Mouse (Mus musculus) limb, embryonic 14.5 days (tissue): ENCODE measurements around the gene Slc43a2. TPM values are rescaled to one million over a fixed set of nuclear protein-coding genes. Genes with fewer than 3 reads are reported as not detected.

ENCODE experiments used
- ATAC-seq: fragments of 200-750 bp; cut with Nextera tagmentation; 2 replicates; pipeline ENCODE4 v1.8.0; 2017; ENCODE audit warnings: low read depth, moderate number of reproducible peaks, moderate TSS enrichment; ENCODE audit not compliant: low FRiP score
- DNase-seq: peaks from one replicate; pipeline ENCODE4 v3.0.0-alpha.2; 2015; ENCODE audit warnings: low spot score
- H3K27ac ChIP-seq: fragments of 300-500 bp; sonication (generic); replicated peaks from 2 replicates; pipeline ENCODE4 v1.5.1; 2014; ENCODE audit warnings: low read depth, mild to moderate bottlenecking, low read length, moderate library complexity, mixed read lengths
- H3K27me3 ChIP-seq: fragments of 300-500 bp; sonication (generic); 2 replicates; pipeline ENCODE4 v1.6.1; 2014; ENCODE audit warnings: low read length, mixed read lengths; ENCODE audit not compliant: control insufficient read depth, insufficient read depth
- H3K36me3 ChIP-seq: fragments of 300-500 bp; sonication (generic); 2 replicates; pipeline ENCODE4 v1.6.1; 2014; ENCODE audit warnings: mild to moderate bottlenecking, low read length, moderate library complexity, mixed read lengths; ENCODE audit not compliant: control insufficient read depth, insufficient read depth
- H3K4me1 ChIP-seq: fragments of 300-500 bp; sonication (generic); 2 replicates; pipeline ENCODE4 v1.6.1; 2014; ENCODE audit warnings: antibody characterized with exemption, low read length, mixed read lengths; ENCODE audit not compliant: control insufficient read depth, insufficient read depth
- H3K4me2 ChIP-seq: fragments of 300-500 bp; sonication (generic); replicated peaks from 2 replicates; pipeline ENCODE4 v1.6.1; 2014; ENCODE audit warnings: low read depth, mild to moderate bottlenecking, low read length, moderate library complexity; ENCODE audit not compliant: severe bottlenecking
- H3K4me3 ChIP-seq: fragments of 300-500 bp; sonication (generic); replicated peaks from 2 replicates; pipeline ENCODE4 v1.5.1; 2014; ENCODE audit warnings: low read length
- H3K9ac ChIP-seq: fragments of 300-500 bp; sonication (generic); 2 replicates; pipeline ENCODE4 v1.6.1; 2014; ENCODE audit warnings: mild to moderate bottlenecking, low read depth, low read length, moderate library complexity; ENCODE audit not compliant: severe bottlenecking
- H3K9me3 ChIP-seq: fragments of 300-500 bp; sonication (generic); 2 replicates; pipeline ENCODE4 v1.6.1; 2016; ENCODE audit warnings: low read length; ENCODE audit not compliant: control insufficient read depth
- POLR2A ChIP-seq: fragments of 200-500 bp; IDR thresholded peaks from 2 replicates; pipeline ENCODE4 v1.8.0; 2012; ENCODE audit warnings: inconsistent platforms, mild to moderate bottlenecking, moderate library complexity, borderline replicate concordance; ENCODE audit not compliant: insufficient read depth, insufficient read length; ENCODE audit errors: extremely low read depth
- WGBS: fragments of 180-500 bp; shearing (Covaris S2); extraction: QIAGEN DNeasy Blood & Tissue Kit; methylation state at CpG from one replicate; pipeline ENCODE4 v1.1.7; 2014; 5-methylcytosine and 5-hydroxymethylcytosine counted together
- polyA plus RNA-seq, 2 experiments: library from polyadenylated mRNA; depleted of rRNA in 1 of 2; stranded (reverse) in 1 of 2; unstranded in 1 of 2; fragments of >200 nt; fragmentation: Nextera tagmentation in 1 of 2; extraction: Ambion mirVana in 1 of 2; gene quantifications; 2 replicates each; pipeline versions ENCODE4 v1.2.1 to v1.2.3; 2012 to 2014

Slc43a2 gene
- polyA plus RNA-seq, 2 experiments: 3.5 to 5.8 TPM

DNA sequence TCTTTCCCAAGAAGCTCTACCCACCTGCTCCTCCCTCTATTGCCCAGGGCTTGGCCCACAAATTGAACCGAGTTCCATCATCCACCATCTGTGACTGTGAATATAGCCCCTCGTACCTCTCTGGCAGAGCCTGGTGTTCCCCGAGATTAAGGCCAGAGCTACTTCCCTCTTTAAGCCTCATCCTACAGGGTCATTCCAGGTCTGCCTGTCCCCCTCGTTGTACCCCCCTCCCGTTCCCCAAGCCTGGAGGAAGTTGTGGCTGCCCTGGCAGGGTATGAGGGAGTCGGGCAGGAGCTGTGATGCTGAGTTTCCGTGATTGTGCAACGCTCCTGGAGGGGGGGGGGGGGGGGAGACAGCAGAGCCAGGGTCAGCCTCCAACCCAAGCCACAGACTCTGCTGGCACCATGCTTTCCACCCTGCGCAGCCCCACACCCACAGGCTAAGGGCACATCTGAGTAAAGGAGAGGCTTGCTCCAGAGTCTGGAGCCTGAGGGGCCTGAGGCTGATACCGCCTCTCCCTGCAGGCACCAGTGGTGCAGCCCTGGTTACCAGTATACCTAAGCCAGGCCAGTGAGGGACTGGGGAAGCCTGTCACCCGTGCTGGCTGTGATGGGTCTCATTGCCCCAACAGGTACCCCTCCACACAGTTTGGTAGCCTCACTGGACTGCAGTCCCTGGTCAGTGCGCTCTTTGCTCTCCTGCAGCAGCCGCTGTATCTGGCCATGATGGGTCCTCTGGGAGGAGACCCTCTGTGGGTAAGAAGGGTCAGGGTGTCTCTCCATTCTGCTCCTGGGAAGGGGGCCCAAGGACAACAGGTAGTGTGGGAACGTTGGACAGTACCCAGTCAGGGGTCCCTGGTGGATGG is 39.9 kb downstream of the Slc43a2 start:
- no peaks in the 10 kb centered on the region for H3K36me3 ChIP-seq
- ATAC-seq (no peak), DNase-seq (no peak)
- no peak overlapping the region for H3K4me2 ChIP-seq
- no peaks in the 10 kb centered on the region for H3K27me3 ChIP-seq
- no peak overlapping the region for H3K9ac ChIP-seq
- no peak overlapping the region for H3K27ac ChIP-seq
- no peaks in the 10 kb centered on the region for H3K4me1 ChIP-seq
- H3K4me3 ChIP-seq: no peak overlapping the region
- no peak for TF ChIP-seq POLR2A
- H3K9me3 ChIP-seq: no peaks in the 10 kb centered on the region
- WGBS: 72% methylated on average over 12 of the region's 14 CpGs

DNA sequence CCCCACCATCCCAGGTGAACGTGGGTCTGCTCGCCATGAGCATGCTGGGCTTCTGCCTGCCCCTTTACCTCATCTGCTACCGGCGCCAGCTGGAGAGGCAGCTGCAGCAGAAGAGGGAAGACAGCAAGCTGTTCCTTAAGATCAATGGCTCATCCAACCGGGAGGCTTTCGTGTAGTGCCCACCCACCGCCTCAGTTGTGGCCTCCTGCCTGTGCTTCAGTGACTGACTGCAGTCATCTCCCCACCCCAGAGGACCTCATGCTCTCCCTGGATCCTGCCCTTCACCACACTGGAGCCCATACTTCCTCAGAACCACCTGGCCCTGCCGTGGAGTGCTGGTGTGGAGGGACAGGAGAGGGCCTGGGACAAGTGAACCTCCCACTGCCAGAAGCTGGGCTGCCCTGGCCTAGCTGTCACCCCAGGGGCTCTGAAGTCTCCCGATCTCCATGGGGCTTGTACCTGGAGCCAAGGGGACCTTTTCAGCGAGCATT is 40.9 kb downstream of the Slc43a2 start:
- ATAC-seq (no peak; the same call in 1 of the 2 replicates), DNase-seq (no peak)
- Histone ChIP-seq H3K27ac (no peak overlapping the region), H3K4me3 (no peak overlapping the region), H3K9me3 (no peaks in the 10 kb centered on the region), H3K4me1 (no peaks in the 10 kb centered on the region), H3K27me3 (no peaks in the 10 kb centered on the region), H3K9ac (no peak overlapping the region), H3K36me3 (no peaks in the 10 kb centered on the region), H3K4me2 (no peak overlapping the region; the same call in 1 of the 2 replicates)
- 13% methylated on average over 10 of the region's 10 CpGs for WGBS
- TF ChIP-seq POLR2A: no peak

DNA sequence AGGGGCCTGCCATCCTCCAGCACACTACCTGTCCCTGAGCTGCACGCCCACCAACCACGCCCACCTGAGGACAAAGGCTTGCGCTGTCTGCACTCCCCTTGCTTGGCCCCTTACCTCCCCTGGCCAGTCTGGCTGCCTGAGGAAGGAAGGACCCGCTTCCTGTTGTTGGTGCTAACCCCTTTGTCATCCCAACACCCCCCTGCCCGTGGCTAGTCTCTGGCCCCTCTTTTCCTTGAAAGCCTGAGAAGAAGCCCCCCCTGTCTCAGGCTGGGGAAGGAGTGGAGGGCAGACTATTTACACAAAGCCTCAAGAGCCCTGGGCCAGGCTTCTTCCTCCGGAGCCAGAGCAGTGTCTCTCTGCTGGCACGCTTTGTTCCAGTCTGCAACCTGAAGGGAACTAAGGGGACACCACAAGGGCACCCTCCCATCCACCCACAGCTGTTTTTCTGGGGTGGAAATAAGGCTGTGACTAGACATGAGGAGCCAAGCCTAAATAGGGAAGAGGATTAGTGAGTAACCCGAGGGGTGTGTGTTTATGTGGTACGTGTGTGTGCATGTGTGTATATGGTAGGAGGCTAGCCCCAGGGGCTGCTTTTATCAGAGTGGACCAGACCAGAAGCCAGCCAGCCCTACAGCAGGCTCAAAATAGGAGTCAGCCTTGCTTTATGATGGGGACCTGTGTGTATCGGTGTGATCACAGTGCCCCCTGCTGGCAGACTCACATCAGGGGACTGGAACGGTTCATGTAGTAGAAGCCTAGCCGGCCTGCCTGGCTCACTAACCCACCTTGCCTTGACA is 41.6 kb downstream of the Slc43a2 start:
- H3K27me3 ChIP-seq: no peaks in the 10 kb centered on the region
- DNase-seq (peak; percentile 95), ATAC-seq (peak; percentile 92)
- H3K27ac ChIP-seq: no peak overlapping the region; the same call in 1 of the 2 replicates
- WGBS: 5% methylated on average over 12 of the region's 12 CpGs
- H3K36me3 ChIP-seq: no peaks in the 10 kb centered on the region
- no peak overlapping the region for H3K4me3 ChIP-seq
- H3K9ac ChIP-seq: peak overlapping the region; percentile 5; the same call in 1 of the 2 replicates
- no peak overlapping the region; the same call in 1 of the 2 replicates for H3K4me2 ChIP-seq
- TF ChIP-seq POLR2A: 0 out of 2 replicates have a peak, but pooled peaks have one; percentile 34
- H3K9me3 ChIP-seq: no peaks in the 10 kb centered on the region
- H3K4me1 ChIP-seq: no peaks in the 10 kb centered on the region

DNA sequence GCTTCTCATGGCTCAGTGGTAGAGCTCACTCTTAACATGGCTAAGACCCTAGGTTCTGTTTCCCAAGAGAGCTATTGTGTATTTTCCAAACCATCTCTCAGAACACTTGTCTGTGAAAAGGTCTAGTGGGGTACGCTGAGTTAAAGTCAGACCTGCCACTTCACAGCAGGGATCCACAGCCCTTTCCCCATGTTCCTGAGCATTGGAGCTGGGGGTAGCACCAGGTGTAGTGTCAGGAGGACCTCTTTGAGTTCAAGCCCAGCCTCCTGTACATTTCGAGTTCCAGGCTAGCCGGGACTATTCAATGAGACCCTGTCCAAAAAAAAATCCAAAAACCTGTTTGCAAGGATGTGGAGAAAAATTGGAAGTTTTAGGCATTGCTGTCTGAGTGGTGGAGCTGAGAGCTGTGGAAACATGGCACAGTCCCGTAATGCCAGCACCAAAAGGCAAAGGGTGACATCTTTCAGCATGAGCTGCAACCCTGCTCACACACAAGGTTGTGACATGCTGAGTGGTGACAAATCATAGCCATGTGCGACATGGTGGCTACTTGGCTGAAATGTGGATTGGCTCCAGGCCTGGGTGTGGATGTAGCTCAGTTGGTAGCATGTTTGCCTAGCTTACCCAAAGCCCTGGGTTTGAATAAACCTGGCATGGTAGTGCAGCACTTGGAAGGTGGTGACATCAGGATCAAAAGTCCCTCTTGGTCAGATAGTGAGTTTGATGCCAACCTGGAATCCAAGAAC is 43.1 kb downstream of the Slc43a2 start:
- H3K9ac ChIP-seq: no peak overlapping the region
- H3K27me3 ChIP-seq: no peaks in the 10 kb centered on the region
- H3K4me1 ChIP-seq: no peaks in the 10 kb centered on the region
- H3K4me2 ChIP-seq: no peak overlapping the region
- H3K27ac ChIP-seq: no peak overlapping the region
- no peak for ATAC-seq
- no peaks in the 10 kb centered on the region for H3K9me3 ChIP-seq
- no peaks in the 10 kb centered on the region for H3K36me3 ChIP-seq
- DNase-seq: no peak
- WGBS: 79% methylated on average over 5 of the region's 5 CpGs
- no peak for TF ChIP-seq POLR2A
- no peak overlapping the region for H3K4me3 ChIP-seq
